Mouse (Mus musculus): ENCODE data around the gene Runx3. TPM values are rescaled to one million over a fixed set of nuclear protein-coding genes. Genes with fewer than 3 reads are reported as not detected.

The Runx3 gene
- total RNA-seq, 2 experiments from 2014 or later, result 0.72 to 2.4 TPM

DNA sequence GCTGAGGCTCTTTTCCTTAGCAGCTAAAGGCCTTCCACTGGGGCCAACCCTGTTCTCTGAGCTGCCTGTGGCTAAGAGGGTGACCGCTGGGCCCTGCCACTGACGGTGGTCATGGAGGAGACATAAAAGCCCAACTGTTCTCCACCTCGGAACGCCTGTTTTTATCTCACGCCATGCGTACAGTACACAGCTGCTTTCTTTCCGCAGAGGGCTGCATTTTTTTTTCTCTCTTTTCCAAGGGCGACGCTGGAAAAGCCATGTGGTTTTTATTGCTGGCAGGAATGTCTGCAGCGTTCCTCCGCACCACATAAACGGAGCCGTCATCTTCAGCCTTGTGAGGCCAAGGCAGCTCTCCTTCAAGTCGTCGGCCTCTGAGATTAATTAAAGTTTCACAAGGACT is 26.3 kb downstream of the Runx3 start:
- intact Hi-C loops (cut with DNase I), result no loop called here
- DNase-seq, result no peak

DNA sequence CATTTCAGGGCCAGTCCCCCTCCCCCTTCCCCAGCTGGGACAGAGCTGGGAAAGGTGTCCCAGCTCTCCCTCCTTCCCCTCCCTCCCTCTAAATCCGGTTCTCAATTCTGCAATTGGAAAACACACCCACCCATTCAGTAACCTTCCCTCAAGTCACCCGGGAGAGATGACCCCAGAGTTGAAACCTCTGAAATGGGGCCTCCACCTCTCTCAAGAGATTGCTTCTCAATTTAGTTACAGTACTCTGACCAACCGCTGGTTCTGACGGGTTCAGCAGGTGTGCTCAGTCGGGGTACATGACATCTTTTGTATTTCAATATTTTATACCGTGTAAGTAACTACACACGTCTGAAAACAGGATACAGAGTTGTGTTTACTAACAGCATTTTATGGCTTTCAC is 28.2 kb downstream of the Runx3 start:
- DNase-seq, result no peak
- intact Hi-C loops (cut with DNase I), result no loop called here

DNA sequence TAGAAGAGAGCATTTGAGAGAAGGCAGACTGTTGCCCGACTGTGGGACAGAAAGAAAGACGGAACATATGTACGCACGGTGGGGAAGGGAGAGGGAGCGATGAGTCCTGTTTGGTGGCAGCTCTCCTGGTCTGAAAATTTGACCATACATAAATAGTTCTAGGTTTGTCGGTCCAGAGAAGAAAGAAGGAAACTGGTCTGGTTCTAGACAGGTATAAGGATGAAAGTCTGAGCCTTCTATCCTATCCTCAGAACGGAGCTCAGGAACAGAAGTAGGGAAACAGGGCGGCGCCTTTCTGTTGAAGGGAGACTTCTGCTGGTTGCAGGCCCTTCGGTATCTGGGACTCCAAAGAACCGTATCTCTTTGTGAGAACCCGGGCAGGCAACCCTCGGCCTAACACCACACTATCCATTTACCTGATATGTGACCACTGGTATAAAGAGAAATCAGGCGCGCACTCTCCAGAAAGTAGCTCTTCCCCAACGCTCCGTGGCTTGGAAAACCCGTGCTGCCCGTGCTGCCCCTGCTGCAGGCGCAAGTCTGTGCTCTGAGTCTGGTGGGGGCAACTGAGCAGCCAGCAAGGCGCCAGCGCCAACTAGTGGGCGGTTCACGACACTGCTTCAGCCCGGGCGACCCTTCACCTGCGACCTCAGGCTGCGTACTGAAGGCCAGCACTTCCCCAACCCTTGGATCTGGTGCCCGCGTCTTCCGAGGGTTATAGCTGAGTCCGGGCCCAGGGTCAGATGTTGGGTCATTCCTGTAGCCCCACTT is 29.8 kb downstream of the Runx3 start:
- DNase-seq, result peak; percentile 78 to 81
- intact Hi-C loops (cut with DNase I), result loop anchor here (2.0 to 5.0 kb wide), 3 partner anchors 57 to 203 kb away; no protein-coding TSS in a partner anchor

DNA sequence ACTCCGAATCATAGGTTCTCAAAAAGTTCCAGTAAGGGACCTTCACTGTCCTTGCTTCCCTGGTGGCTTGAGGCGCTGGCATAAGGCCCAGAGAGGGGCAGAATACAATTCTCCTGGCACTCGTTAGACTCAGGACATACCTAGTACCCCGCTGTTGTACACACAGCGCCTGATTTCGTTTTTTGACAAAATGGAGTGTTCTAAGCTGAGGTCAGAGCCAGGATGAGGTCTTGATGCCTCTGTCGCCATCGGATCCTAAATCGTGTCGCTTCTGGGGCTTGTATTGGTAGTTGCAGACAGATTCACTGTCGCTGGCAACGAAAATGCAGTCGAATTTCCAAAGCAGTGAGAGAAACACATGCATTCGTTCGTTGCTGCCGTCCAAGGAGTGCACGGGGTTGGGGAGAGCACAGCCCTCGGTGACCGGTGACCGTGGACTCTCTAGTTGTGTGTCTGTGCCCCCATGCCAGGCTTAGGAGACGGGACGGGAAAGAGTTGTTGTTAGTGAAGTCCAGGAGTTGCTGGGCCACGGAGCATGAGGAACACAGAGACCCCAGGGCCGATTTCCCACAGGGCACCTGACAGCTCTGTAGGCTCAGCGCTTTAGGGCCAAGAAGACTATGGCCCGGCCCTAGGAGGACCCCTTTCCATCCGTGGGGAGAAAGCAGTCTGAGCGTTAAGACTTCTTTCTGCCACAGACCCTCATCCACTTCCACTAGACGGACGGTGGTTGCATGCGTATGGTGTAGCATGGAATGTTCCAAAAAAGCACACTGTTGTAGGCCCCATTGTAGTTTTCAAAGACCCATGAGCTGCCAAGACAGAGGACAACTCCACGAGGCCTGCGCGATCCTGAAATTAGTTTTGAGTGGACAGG is 30.9 kb downstream of the Runx3 start:
- DNase-seq, result peak; percentile 20 to 23
- intact Hi-C loops (cut with DNase I), result loop anchor here (2.0 to 5.0 kb wide), 3 partner anchors 55 to 204 kb away; no protein-coding TSS in a partner anchor

- intact Hi-C loops (cut with DNase I), result loop anchor here (2.0 to 5.0 kb wide), 3 partner anchors 55 to 205 kb away; no protein-coding TSS in a partner anchor
Observed at GRCm38 (mm10) chr4:135151988-135152594, 31.6 kb downstream of the Runx3 start.

DNA sequence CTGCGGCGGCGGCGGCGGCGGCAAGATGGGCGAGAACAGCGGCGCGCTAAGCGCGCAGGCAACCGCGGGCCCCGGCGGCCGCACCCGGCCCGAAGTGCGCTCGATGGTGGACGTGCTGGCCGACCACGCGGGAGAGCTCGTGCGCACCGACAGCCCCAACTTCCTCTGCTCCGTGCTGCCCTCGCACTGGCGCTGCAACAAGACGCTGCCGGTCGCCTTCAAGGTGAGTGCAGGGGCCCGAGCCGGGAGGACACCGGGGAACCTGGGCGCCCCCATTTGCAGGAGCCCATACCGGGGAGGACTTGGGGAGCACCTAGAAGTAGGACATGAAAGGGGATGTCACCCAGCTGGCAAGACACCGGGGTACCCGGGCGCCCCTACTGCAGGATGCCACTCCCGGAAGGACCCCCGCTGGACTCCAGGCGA is 32.4 kb downstream of the Runx3 start:
- intact Hi-C loops (cut with DNase I), result loop anchor here (5.0 kb wide), 1 partner anchor 206 kb away; no protein-coding TSS in a partner anchor
- peak; percentile 34 to 43 for DNase-seq

More at GRCm38 (mm10) chr4:135151988-135152594, 31.6 kb downstream of the Runx3 start:
- DNase-seq, result peak; percentile 26 to 48

DNA sequence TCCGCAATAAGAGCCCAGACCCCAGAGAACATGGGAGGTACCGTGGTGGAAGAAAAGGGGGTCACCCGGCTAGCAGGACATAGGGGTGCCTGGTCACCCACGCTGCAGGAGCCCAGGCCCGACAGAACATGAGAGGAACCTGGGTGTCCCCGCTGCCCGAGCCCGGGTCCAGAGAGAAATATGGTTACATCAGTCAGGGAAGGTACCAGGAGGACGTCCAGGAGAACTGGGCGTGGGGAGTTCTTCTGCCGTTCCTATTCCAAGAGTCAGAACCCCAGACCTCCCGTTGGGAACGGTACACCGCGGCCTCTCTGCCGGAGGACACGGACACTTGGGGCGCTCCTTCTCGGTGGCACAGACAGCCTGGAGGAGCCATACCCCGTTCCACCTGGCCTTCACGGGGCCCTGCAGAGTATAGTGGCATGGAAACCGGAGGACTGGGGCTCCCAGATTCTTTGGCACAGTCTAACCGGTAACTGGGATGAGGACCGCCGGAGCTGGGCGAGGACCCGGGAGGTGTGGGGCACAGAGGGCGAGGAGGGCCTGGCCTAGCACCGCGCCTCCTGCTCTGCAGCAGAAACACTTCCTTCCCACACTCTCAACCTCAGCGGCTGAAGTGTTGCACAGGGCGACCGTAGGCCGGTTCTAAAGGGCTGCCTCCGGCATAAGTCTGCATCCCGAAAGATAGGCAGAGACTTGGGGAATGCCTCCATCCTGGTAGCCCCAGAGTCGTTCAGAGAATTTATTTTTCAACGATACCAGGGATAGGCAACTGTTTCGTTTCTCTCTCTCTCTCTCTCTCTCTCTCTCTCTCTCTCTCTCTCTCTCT is 33.0 kb downstream of the Runx3 start:
- intact Hi-C loops (cut with DNase I), result loop anchor here (5.0 kb wide), 1 partner anchor 206 kb away; no protein-coding TSS in a partner anchor
- peak; percentile 17 to 32 for DNase-seq

GRCm38 (mm10) chr4:135154089-135154949 is 33.9 kb downstream of the Runx3 start:
- intact Hi-C loops (cut with DNase I), result loop anchor here (5.0 kb wide), 1 partner anchor 207 kb away; no protein-coding TSS in a partner anchor
- DNase-seq, result no peak

- DNase-seq, result no peak
- intact Hi-C loops (cut with DNase I), result no loop called here
Observed at GRCm38 (mm10) chr4:135155106-135155800, 34.8 kb downstream of the Runx3 start.

DNA sequence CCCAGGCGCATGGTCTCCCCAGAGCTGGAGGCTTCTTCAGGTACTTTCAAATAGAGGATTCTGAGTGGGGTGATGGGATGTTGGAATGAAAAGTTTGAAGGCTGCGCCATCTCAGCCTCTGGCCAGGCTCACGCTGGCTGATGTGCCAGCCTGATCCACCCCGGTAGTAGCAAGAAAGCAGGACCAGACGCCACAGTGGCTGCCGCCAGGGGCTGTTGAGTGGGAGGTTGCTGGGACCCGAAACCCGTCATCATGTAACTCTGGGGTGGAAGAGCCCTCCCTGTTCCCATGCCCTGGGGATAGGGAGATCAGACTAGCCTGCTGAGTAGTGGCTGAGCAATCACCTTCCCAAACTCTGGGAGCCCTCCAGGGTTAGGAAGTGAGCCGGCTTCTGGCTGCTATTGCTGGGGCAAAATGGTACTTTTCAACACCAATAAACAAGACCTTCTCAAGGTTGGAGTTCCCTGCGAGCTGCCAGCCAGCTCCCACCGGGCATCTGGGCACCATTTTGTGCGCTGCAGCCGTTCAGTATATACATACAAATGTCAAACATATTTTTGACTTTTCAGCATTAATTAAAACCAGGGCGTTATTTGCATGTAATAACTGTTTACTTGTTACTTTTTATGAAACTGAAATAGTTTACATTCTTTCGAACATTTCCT is 35.5 kb downstream of the Runx3 start:
- intact Hi-C loops (cut with DNase I), result no loop called here
- DNase-seq, result no peak

DNA sequence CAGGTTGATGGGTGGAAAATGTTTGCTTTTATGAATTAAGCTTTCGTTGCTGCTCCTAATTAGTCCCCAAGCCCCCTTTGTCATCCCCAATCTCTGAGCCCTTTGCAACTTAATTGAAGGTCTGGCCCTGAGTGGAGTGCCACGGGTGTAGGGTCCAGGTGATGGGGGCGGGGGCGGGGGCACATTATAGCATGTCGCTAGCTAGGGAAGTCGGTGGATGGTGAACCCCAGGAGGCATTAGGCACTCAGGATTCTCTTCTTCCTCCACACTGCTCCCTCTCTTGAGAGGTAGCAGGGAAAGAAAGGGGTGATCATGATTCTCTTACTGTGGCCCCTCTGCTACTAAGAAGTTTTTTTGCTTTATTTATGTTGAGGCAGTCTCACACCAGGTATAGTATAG is 36.1 kb downstream of the Runx3 start:
- intact Hi-C loops (cut with DNase I), result no loop called here
- no peak for DNase-seq

- intact Hi-C loops (cut with DNase I), result no loop called here
Observed at GRCm38 (mm10) chr4:135157329-135157728, 36.9 kb downstream of the Runx3 start.

GRCm38 (mm10) chr4:135158724-135159409 is 38.4 kb downstream of the Runx3 start:
- intact Hi-C loops (cut with DNase I), result no loop called here
- no peak for DNase-seq

More at GRCm38 (mm10) chr4:135157329-135157728, 36.9 kb downstream of the Runx3 start:
- no peak for DNase-seq

DNA sequence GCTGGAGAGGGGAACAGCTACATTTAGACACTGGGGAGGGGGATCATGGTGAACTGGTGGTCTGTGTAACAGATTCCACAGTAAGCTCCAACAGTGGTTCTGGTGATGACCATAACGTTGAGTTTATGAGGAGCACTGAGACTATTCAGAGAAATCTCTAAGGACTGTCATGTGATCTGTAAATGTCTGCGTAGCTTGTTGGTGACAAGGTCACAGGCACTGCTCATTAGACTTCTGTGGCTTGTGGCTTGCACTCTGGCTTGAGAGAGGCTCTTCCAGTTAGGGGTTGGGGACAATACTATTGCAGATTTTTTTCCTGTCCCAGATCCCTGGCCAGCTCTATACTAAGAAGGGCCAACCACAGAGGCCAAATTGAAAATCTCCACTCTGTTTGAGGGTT is 39.2 kb downstream of the Runx3 start:
- DNase-seq, result no peak
- intact Hi-C loops (cut with DNase I), result no loop called here

DNA sequence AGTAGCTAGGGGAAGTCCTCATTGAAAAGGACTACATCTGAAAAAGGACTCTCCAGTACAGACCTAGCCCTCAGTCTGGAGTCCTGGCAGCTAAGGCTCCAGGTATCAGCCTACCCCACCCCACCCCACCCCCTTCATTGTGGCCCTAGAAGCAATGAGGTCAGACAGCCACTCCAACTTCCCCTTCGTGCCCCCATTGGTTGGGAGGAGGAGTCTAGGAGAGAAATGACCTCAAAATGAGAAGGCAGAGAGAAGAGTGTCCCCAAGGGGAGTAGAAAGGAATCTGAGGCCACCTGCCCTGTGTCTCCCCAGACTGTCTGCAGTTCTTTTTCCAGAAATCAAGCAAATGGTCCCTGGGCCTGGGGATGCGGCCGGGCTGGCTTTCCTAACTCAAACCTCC is 39.7 kb downstream of the Runx3 start:
- intact Hi-C loops (cut with DNase I), result no loop called here
- DNase-seq, result no peak

DNA sequence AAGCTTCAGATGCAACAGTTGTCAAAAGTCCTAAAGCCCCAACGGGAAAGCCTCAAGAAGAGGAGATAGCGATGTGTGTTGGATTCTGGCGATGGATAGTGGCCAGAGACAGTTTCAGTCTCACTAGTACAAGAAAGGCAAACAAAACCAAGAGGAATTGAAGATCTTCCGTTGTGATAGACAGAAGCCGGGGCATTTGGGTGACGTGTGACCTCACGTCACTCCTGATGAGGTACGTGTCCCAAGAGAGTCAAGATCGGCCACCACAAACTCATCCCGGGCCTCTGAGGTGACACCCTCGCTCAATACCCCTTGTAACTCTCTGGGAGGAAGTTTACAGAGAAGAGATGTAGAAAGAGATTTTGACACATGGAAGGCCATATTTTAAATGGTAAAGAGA is 41.0 kb downstream of the Runx3 start:
- no peak for DNase-seq
- intact Hi-C loops (cut with DNase I), result no loop called here

DNA sequence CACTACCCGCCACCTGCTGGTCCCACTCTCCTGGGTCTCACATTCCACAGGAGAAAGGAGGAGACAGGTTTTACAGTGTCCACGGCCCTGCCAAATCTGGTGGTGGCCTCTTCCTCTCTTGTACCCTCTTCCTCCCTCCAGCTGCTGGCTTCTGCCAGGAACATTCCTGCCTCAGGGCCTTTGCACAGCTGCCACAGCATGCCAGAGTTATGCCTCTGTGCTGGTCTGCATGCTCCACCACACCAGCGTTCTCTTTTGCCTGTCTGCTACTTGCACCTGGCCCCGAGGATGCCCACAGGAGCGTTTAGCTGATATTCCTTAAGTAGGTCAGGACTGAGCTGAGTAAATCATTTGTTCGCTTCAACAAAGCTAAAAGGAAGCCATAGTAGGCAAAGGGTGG is 45.3 kb downstream of the Runx3 start:
- DNase-seq, result no peak
- intact Hi-C loops (cut with DNase I), result no loop called here
